Mouse (Mus musculus) c-Kit-positive CD71-positive TER-119-negative erythroid progenitor cells, embryonic 14.5 days (primary cell): ENCODE measurements at regions not wholly inside any gene's neighbourhood (a gene's known extent, or its start where the extent isn't known, plus 50 kb on each side); places are given as distances from the start of the nearest gene placed in this dataset.

Experiments used
- DNase-seq: peaks from one replicate; pipeline ENCODE4 v3.0.0-alpha.2; 2013; ENCODE audit warnings: low read depth

GRCm38 (mm10) chr14:120830389-120830835, 80.6 kb upstream of the Ipo5 start:
- peak; percentile 19 for DNase-seq

- no peak for DNase-seq
Observed at GRCm38 (mm10) chr14:120831397-120831796, 79.6 kb upstream of the Ipo5 start.

GRCm38 (mm10) chr14:120831847-120832613, 79.0 kb upstream of the Ipo5 start:
- peak; percentile 66 for DNase-seq

- no peak for DNase-seq
Observed at GRCm38 (mm10) chr14:120834821-120835220, 76.2 kb upstream of the Ipo5 start.

- no peak for DNase-seq
Observed at GRCm38 (mm10) chr14:120835758-120836157, 75.3 kb upstream of the Ipo5 start.

- no peak for DNase-seq
Observed at GRCm38 (mm10) chr14:120836535-120837316, 74.3 kb upstream of the Ipo5 start.

GRCm38 (mm10) chr14:120840900-120841299, 70.1 kb upstream of the Ipo5 start:
- DNase-seq = no peak

- no peak for DNase-seq
Observed at GRCm38 (mm10) chr14:120841311-120841710, 69.7 kb upstream of the Ipo5 start.

- DNase-seq = no peak
Observed at GRCm38 (mm10) chr14:120845172-120845571, 65.9 kb upstream of the Ipo5 start.

GRCm38 (mm10) chr14:120846073-120846850, 64.8 kb upstream of the Ipo5 start:
- DNase-seq = no peak

- no peak for DNase-seq
Observed at GRCm38 (mm10) chr14:120847006-120847405, 64.0 kb upstream of the Ipo5 start.

GRCm38 (mm10) chr14:120848083-120848951, 62.7 kb upstream of the Ipo5 start:
- DNase-seq = no peak

- DNase-seq = no peak
Observed at GRCm38 (mm10) chr14:120849159-120849558, 61.9 kb upstream of the Ipo5 start.

GRCm38 (mm10) chr14:120853643-120854042, 57.4 kb upstream of the Ipo5 start:
- no peak for DNase-seq

- DNase-seq = no peak
Observed at GRCm38 (mm10) chr14:120854559-120854958, 56.5 kb upstream of the Ipo5 start.

GRCm38 (mm10) chr14:120855181-120855580, 55.8 kb upstream of the Ipo5 start:
- no peak for DNase-seq
